Mouse (Mus musculus) forebrain, embryonic 10.5 days (tissue): Measurements from ENCODE around the gene Vmn1r68. TPM values are rescaled to one million over a fixed set of nuclear protein-coding genes. Genes with fewer than 3 reads are reported as not detected.

Experiments
- DNase-seq: peaks from one replicate; pipeline ENCODE4 v3.0.0-alpha.2; 2017; ENCODE audit warnings: low spot score; ENCODE audit errors: extremely low spot score
- H3K27ac ChIP-seq: fragments of 300-500 bp; sonication (generic); 2 replicates; pipeline ENCODE4 v1.5.1; 2016; ENCODE audit warnings: mild to moderate bottlenecking
- H3K27me3 ChIP-seq: fragments of 300-500 bp; sonication (generic); 2 replicates; pipeline ENCODE4 v1.6.1; 2016; ENCODE audit warnings: mild to moderate bottlenecking; ENCODE audit not compliant: poor library complexity, severe bottlenecking
- H3K36me3 ChIP-seq: fragments of 300-500 bp; sonication (generic); replicated peaks from 2 replicates; pipeline ENCODE4 v1.6.1; 2016; ENCODE audit warnings: mild to moderate bottlenecking, moderate library complexity
- H3K4me1 ChIP-seq: fragments of 300-500 bp; sonication (generic); 2 replicates; pipeline ENCODE4 v1.6.1; 2016
- H3K4me3 ChIP-seq: fragments of 300-500 bp; sonication (generic); 2 replicates; pipeline ENCODE4 v1.5.1; 2016; ENCODE audit warnings: mild to moderate bottlenecking, moderate library complexity
- H3K9me3 ChIP-seq: fragments of 300-500 bp; sonication (generic); 2 replicates; pipeline ENCODE4 v1.6.1; 2016; ENCODE audit warnings: mild to moderate bottlenecking, moderate library complexity
- WGBS: fragments of 180-500 bp; shearing (Covaris S2); methylation state at CpG from one replicate; pipeline ENCODE4 v1.1.7; 2016; 5-methylcytosine and 5-hydroxymethylcytosine counted together
- polyA plus RNA-seq: library from polyadenylated mRNA; unstranded; fragments of >200 nt; fragmentation: Nextera tagmentation; extraction: Ambion mirVana; gene quantifications from 2 replicates; pipeline ENCODE4 v1.2.1, GENCODE M21; 2016

Vmn1r68 gene
- not detected in 2 replicates for polyA plus RNA-seq

DNA sequence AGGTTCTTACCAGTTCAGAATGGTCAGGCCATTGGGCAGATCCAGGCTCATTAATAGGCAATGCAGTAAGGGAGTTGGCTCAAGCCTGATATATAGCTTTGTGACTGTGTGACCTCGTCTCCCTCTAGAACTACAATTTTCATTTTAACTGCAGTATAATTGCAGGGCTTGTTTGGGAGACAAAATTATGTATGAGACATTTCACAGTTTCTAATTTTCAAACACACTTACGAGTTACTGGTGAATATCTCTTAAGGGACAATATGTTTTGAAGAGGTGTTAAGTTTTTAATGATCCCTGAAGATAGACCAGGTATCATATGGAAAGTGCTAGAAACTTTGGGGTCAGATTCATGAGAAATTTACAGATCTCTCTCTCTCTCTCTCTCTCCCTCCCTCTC is at the start of gene Vmn1r68:
TSS of gene Vmn1r68 (minus strand) at position 101 of the 400 bp plus-strand sequence.
- Histone ChIP-seq H3K4me1 (no peaks in the 10 kb centered on the region), H3K27ac (no peak within 1 kb of the TSS), H3K36me3 (no peaks in the 10 kb centered on the region), H3K9me3 (peaks cover 10% of the 10 kb centered on the region; the same call in 1 of the 2 replicates), H3K4me3 (no peak within 1 kb of the TSS), H3K27me3 (no peaks in the 10 kb centered on the region)
- WGBS, result 78% methylated on average over 2 of the region's 2 CpGs
- no peak for DNase-seq

DNA sequence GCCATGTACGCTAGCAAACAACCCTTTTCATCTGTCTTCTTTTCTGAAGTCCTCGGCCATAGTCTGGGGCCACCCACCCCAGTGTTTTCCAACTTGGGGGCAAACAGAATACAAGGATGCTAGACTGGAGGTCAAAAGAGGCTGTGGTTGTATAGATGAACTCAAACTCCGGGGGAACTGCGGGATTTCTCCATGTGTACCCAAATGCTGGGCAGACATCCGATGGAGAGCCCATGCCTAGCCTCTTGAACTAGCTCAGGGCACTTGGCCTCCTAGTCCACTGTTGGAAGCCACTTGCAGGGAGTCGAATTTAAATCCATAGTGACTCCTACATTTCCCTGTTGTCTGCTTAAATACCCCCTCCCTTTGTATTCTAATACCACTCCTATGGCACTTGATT is 62.7 kb downstream of the Vmn1r68 start:
- Histone ChIP-seq H3K4me1 (peaks cover 13% of the 10 kb centered on the region), H3K4me3 (peak overlapping the region; percentile 76), H3K9me3 (peaks cover 4% of the 10 kb centered on the region), H3K27me3 (no peaks in the 10 kb centered on the region), H3K27ac (peak overlapping the region; percentile 92; the same call in 1 of the 2 replicates), H3K36me3 (peaks cover 36% of the 10 kb centered on the region)
- 30% methylated on average over 6 of the region's 6 CpGs for WGBS
- no peak for DNase-seq

DNA sequence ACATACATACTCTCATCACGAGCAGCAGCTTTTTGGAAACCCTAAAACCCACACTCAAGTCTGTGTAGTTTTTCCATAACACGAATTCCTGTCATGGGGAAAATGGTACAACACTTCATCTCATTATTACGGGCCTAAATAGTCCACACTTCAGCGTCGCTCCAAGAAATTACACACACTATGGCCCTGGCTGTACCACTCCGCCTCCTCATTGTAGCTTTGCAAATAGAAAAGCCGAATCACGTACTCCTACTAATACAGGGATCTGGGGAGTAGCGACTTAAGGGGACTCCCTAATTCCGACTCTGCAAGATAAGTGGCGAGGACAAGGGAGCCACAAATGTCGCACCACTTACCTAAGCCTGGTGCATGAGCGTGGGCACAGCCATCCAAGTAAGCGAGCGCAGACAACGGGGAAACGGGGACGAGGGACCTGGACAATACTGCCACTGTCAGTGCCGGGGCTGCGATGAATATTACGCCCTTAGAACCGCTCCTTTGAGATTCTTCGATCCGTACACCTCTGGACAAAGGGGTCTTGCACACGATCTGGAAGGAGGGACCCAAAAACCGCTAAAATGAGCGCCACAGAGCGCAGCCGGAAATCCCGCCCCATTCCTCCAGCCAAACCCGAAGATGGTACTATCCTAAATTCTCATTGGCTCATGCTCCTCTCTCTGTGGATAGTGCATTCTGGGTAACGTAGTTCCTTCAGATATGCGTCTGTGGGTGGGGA is 63.3 kb downstream of the Vmn1r68 start, which contains the start of gene Zik1:
TSS of gene Zik1 (minus strand) at position 609 of the 736 bp plus-strand sequence.
- Histone ChIP-seq H3K4me1 (peaks cover 13% of the 10 kb centered on the region), H3K9me3 (peaks cover 4% of the 10 kb centered on the region; the same call in 1 of the 2 replicates), H3K27me3 (no peaks in the 10 kb centered on the region), H3K27ac (peak within 1 kb of the TSS; percentile 92), H3K36me3 (peaks cover 42% of the 10 kb centered on the region), H3K4me3 (peak within 1 kb of the TSS; percentile 76)
- 3% methylated on average over 33 of the region's 33 CpGs for WGBS
- DNase-seq, result peak; percentile 81

- H3K27me3 ChIP-seq, result no peaks in the 10 kb centered on the region
- WGBS, result 64% methylated on average over 18 of the region's 18 CpGs
- no peak for DNase-seq
These were observed 77.6 kb downstream of the Vmn1r68 start for GRCm38 (mm10) chr7:10480588-10481233.

GRCm38 (mm10) chr7:10479813-10480212 is 78.5 kb downstream of the Vmn1r68 start:
- no peaks in the 10 kb centered on the region for H3K27me3 ChIP-seq
- H3K27ac ChIP-seq, result no peak overlapping the region
- peaks cover 15% of the 10 kb centered on the region; the same call in 1 of the 2 replicates for H3K9me3 ChIP-seq
- no peaks in the 10 kb centered on the region for H3K36me3 ChIP-seq
- H3K4me3 ChIP-seq, result no peak overlapping the region
- no peak for DNase-seq
- no peaks in the 10 kb centered on the region for H3K4me1 ChIP-seq

More at GRCm38 (mm10) chr7:10480588-10481233, 77.6 kb downstream of the Vmn1r68 start:
- no peaks in the 10 kb centered on the region for H3K4me1 ChIP-seq
- H3K4me3 ChIP-seq, result peak overlapping the region; percentile 38
- no peaks in the 10 kb centered on the region for H3K36me3 ChIP-seq
- no peak overlapping the region for H3K27ac ChIP-seq
- peaks cover 15% of the 10 kb centered on the region; the same call in 1 of the 2 replicates for H3K9me3 ChIP-seq

DNA sequence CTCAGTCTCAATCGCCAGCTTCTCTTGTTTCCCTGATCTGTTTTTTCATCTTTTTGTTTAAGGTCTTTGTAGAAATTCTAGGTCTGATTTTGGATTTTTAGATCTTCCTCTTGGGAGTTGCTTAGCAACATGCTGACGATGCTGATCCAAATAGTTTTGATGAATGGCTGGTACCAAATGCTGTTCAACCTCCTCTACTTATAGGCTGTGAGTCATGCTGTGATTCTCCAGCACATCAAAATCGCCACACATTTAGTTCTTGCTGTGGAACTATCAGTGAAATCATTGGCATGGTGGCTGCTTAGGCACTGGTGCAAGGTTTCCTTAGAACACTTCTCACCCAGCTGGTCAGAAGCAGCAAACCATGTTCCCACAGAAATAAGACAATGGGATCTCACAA is 100.1 kb downstream of the Vmn1r68 start:
- DNase-seq, result no peak
- WGBS, result 81% methylated on average over 3 of the region's 3 CpGs
- peaks cover 43% of the 10 kb centered on the region for H3K9me3 ChIP-seq

More for the DNA sequence above, 100.1 kb downstream of the Vmn1r68 start:
- no peak overlapping the region for H3K4me3 ChIP-seq
- H3K4me1 ChIP-seq, result no peaks in the 10 kb centered on the region
- H3K27ac ChIP-seq, result no peak overlapping the region
- H3K27me3 ChIP-seq, result no peaks in the 10 kb centered on the region
- H3K36me3 ChIP-seq, result no peaks in the 10 kb centered on the region

Other genes with a start within 250 kb of the Vmn1r68 start
- gene Vmn1r67, start 115.2 kb downstream of the Vmn1r68 start, polyA plus RNA-seq, result not detected in 2 replicates
- 40.3 and 41.5 TPM in 2 replicates for gene Zik1, start 63.1 kb downstream of the Vmn1r68 start, polyA plus RNA-seq
- gene Vmn1r69, start 55.2 kb upstream of the Vmn1r68 start, polyA plus RNA-seq, result not detected in 2 replicates
- not detected in 2 replicates for gene Vmn1r70, start 73.0 kb upstream of the Vmn1r68 start, polyA plus RNA-seq
- not detected in 2 replicates for gene Nlrp4b, start 129.3 kb upstream of the Vmn1r68 start, polyA plus RNA-seq
- gene Vmn1r71, start 195.9 kb upstream of the Vmn1r68 start, polyA plus RNA-seq, result not detected in 2 replicates